Mouse (Mus musculus): ENCODE data around the gene Cadm1.

DNA sequence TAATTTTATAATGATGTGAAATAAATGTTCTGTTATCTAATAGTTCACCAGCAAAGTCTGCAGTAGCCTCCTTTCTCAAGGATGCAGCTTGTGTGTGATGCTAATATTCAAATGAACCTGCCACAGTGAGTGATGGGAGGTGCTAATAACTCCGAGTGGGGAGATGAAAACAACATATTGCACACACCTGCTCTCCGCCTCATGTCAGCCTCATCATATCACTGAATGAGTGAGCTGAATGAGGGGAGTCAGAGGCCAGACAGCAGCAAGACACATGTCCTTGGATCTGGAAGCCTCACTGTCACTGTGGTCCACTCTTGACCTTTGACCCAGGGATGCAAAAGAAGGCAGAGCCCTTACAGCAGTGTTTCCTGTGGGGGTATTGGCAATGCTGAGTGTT is 156.9 kb downstream of the Cadm1 start:
- no peak for TF ChIP-seq EP300 (IDR thresholded peaks at IDR 0.05; ENCODE audit: low read depth)
- TF ChIP-seq CTCF (IDR thresholded peaks at IDR 0.05; ENCODE audit: low read depth) = no peak

Data from liver, postnatal 0 days (tissue).